Mouse (Mus musculus) gastrocnemius, postnatal 25 days (tissue): ENCODE results near the gene Mrps25. TPM values are rescaled to one million over a fixed set of nuclear protein-coding genes. Genes with fewer than 3 reads are reported as not detected.

Source experiments
- DNase-seq: peaks from one replicate; pipeline ENCODE4 v3.0.0; 2022
- long read RNA-seq, 2 experiments: library from polyadenylated mRNA; stranded (forward); transcript quantifications; one replicate each; pipeline ENCODE4 v2.0.0; 2021
- total RNA-seq, 2 experiments: library from RNA; stranded (reverse); gene quantifications; 1 replicate in 1 of 2; 2 replicates in 1 of 2; pipeline ENCODE4 v1.2.3; 2021

The Mrps25 gene
- 10 to 100 TPM; 35.6 to 37.6 TPM for total RNA-seq
- long read RNA-seq, experiment 1, full-length matches to known transcripts, result 98 of 102 reads
- long read RNA-seq, experiment 1, partial matches to known transcripts, result 1 of 102 reads
- long read RNA-seq, experiment 1, other reads (novel, unspliced or antisense), result 3 of 102 reads
- long read RNA-seq, experiment 2, full-length matches to known transcripts, result 67 of 71 reads
- long read RNA-seq, experiment 2, partial matches to known transcripts, result 1 of 71 reads
- long read RNA-seq, experiment 2, other reads (novel, unspliced or antisense), result 3 of 71 reads

- peak; percentile 61 for DNase-seq
These were observed at the start of gene Mrps25 for GRCm38 (mm10) chr6:92183621-92184131. Gene Mrps25, minus strand, starts transcription at chr6:92184033.

- DNase-seq, result no peak
These were observed 47.9 kb upstream of the Mrps25 start for GRCm38 (mm10) chr6:92231762-92232161.

- DNase-seq, result no peak
These were observed 47.5 kb upstream of the Mrps25 start for GRCm38 (mm10) chr6:92231356-92231755.

- DNase-seq, result no peak
These were observed 45.8 kb upstream of the Mrps25 start for GRCm38 (mm10) chr6:92229586-92229985.

- DNase-seq, result no peak
These were observed 45.3 kb upstream of the Mrps25 start for GRCm38 (mm10) chr6:92229103-92229502.

- DNase-seq, result no peak
These were observed 41.1 kb upstream of the Mrps25 start for GRCm38 (mm10) chr6:92224981-92225380.

GRCm38 (mm10) chr6:92222021-92222420 is 38.2 kb upstream of the Mrps25 start:
- DNase-seq, result no peak

- no peak for DNase-seq
These were observed 37.8 kb upstream of the Mrps25 start for GRCm38 (mm10) chr6:92221604-92222003.

- no peak for DNase-seq
These were observed 35.6 kb upstream of the Mrps25 start for GRCm38 (mm10) chr6:92219445-92219844.

GRCm38 (mm10) chr6:92214773-92215449 is 31.1 kb upstream of the Mrps25 start, which contains the start of gene Rbsn:
Gene Rbsn, minus strand, starts transcription at chr6:92214925.
- peak; percentile 92 for DNase-seq

GRCm38 (mm10) chr6:92214055-92214772 is 30.4 kb upstream of the Mrps25 start:
- DNase-seq, result no peak

- no peak for DNase-seq
These were observed 15.6 kb upstream of the Mrps25 start for GRCm38 (mm10) chr6:92199414-92199813.

- DNase-seq, result no peak
These were observed 345 bp upstream of the Mrps25 start for GRCm38 (mm10) chr6:92184178-92184577.

- no peak for DNase-seq
These were observed 7.4 kb downstream of the Mrps25 start for GRCm38 (mm10) chr6:92176450-92176849.

- DNase-seq, result no peak
These were observed 21.1 kb downstream of the Mrps25 start for GRCm38 (mm10) chr6:92162724-92163123.

- no peak for DNase-seq
These were observed 25.0 kb downstream of the Mrps25 start for GRCm38 (mm10) chr6:92158801-92159200.

- no peak for DNase-seq
These were observed 30.1 kb downstream of the Mrps25 start for GRCm38 (mm10) chr6:92153774-92154173.

GRCm38 (mm10) chr6:92145881-92146280 is 38.0 kb downstream of the Mrps25 start:
- no peak for DNase-seq

GRCm38 (mm10) chr6:92136356-92136755 is 47.5 kb downstream of the Mrps25 start:
- no peak for DNase-seq

- no peak for DNase-seq
These were observed 50.2 kb downstream of the Mrps25 start for GRCm38 (mm10) chr6:92133617-92134016.

GRCm38 (mm10) chr6:92132021-92132911 is 51.6 kb downstream of the Mrps25 start:
- DNase-seq, result no peak

- no peak for DNase-seq
These were observed 52.4 kb downstream of the Mrps25 start for GRCm38 (mm10) chr6:92131456-92131855.
